Mouse (Mus musculus) liver, embryonic 14.5 days (tissue): ENCODE measurements around the gene Nme1. TPM values are rescaled to one million over a fixed set of nuclear protein-coding genes. Genes with fewer than 3 reads are reported as not detected.

Experiments
- ATAC-seq: fragments of 200-750 bp; cut with Nextera tagmentation; 2 replicates; pipeline ENCODE4 v1.8.0; 2017; ENCODE audit warnings: moderate number of reproducible peaks, mild to moderate bottlenecking, moderate library complexity; ENCODE audit not compliant: insufficient read depth
- DNase-seq, 3 experiments: peaks; one replicate each; pipeline ENCODE4 v3.0.0-alpha.2; 2012 to 2013; ENCODE audit warnings: low read depth in 3 of 3, low spot score in 3 of 3
- H3K27ac ChIP-seq: fragments of 300-500 bp; sonication (generic); 2 replicates; pipeline ENCODE4 v1.5.1; 2014; ENCODE audit warnings: moderate library complexity, mild to moderate bottlenecking, control low read depth, inconsistent platforms
- H3K27me3 ChIP-seq: fragments of 300-500 bp; sonication (generic); 2 replicates; pipeline ENCODE4 v1.6.1; 2014; ENCODE audit warnings: mild to moderate bottlenecking, low read length, moderate library complexity; ENCODE audit not compliant: control insufficient read depth, insufficient read depth
- H3K36me3 ChIP-seq: fragments of 300-500 bp; sonication (generic); replicated peaks from 2 replicates; pipeline ENCODE4 v1.6.1; 2014; ENCODE audit warnings: low read depth; ENCODE audit not compliant: control insufficient read depth, insufficient read depth
- H3K4me1 ChIP-seq, 2 experiments: fragments of 200-500 bp in 1 of 2; fragments of 300-500 bp in 1 of 2; sonication (generic) in 1 of 2; replicated peaks; 2 replicates each; pipeline ENCODE4 v1.6.1; 2012 to 2014; ENCODE audit warnings: antibody characterized with exemption in 1 of 2, inconsistent platforms in 1 of 2, low read length in 1 of 2; ENCODE audit not compliant: control insufficient read depth in 2 of 2, insufficient read depth in 2 of 2
- H3K4me2 ChIP-seq: fragments of 300-500 bp; sonication (generic); 2 replicates; pipeline ENCODE4 v1.6.1; 2014; ENCODE audit warnings: low read depth, mild to moderate bottlenecking, control low read depth, moderate library complexity
- H3K4me3 ChIP-seq, 2 experiments: fragments of 200-500 bp in 1 of 2; fragments of 300-500 bp in 1 of 2; sonication (generic) in 1 of 2; 2 replicates each; pipeline ENCODE4 v1.5.1; 2012 to 2014; ENCODE audit warnings: low read depth in 2 of 2, low read length in 2 of 2, mild to moderate bottlenecking in 2 of 2, control low read depth in 1 of 2, inconsistent platforms in 1 of 2, moderate library complexity in 1 of 2; ENCODE audit not compliant: insufficient read depth in 1 of 2
- H3K9ac ChIP-seq: fragments of 300-500 bp; sonication (generic); replicated peaks from 2 replicates; pipeline ENCODE4 v1.6.1; 2014; ENCODE audit warnings: mild to moderate bottlenecking, control low read depth, moderate library complexity
- H3K9me3 ChIP-seq: fragments of 300-500 bp; sonication (generic); 2 replicates; pipeline ENCODE4 v1.6.1; 2016; ENCODE audit warnings: low read length, mixed read lengths; ENCODE audit not compliant: control insufficient read depth
- CTCF ChIP-seq: IDR thresholded peaks from 2 replicates; pipeline ENCODE4 v1.5.1; 2016; ENCODE audit warnings: antibody characterized with exemption, low read depth, control low read depth
- EP300 ChIP-seq: IDR thresholded peaks from 2 replicates; pipeline ENCODE4 v1.6.1; 2016; ENCODE audit warnings: antibody characterized with exemption, low read depth
- WGBS: fragments of 180-500 bp; shearing (Covaris S2); extraction: QIAGEN DNeasy Blood & Tissue Kit; methylation state at CpG from one replicate; pipeline ENCODE4 v1.1.7; 2014; ENCODE audit not compliant: insufficient replicate concordance; 5-methylcytosine and 5-hydroxymethylcytosine counted together
- polyA plus RNA-seq, 2 experiments: library from polyadenylated mRNA; depleted of rRNA in 1 of 2; stranded (reverse) in 1 of 2; unstranded in 1 of 2; fragments of >200 nt; fragmentation: Nextera tagmentation in 1 of 2; extraction: Ambion mirVana in 1 of 2; gene quantifications; 2 replicates each; pipeline versions ENCODE4 v1.2.1 to v1.2.3; 2012 to 2014

Gene Nme1
- polyA plus RNA-seq, 2 experiments = 113 to 201 TPM

DNA sequence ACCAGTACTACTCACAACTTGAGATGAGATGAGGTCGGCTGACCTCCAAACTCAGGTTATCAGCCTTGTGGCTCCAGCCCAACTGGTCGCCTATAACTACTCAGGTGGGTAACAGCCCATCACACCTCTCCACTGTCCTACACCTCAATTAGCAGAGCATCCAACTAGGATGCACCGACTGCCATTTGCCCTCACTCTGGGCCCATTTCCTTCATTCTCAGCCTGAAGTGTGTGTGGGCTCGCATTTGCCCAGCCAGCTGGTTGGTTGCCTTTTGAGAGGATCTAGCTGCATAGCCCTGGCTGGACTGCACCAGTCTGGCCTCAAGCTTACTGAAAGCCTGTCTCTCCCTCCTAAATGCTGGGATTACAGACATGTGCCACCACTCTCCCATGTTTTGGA, 10.6 kb downstream of the Nme1 start:
- H3K36me3 ChIP-seq = peaks cover 9% of the 10 kb centered on the region
- H3K4me3 ChIP-seq = no peak overlapping the region
- 75% methylated on average over 4 of the region's 4 CpGs for WGBS
- H3K9ac ChIP-seq = no peak overlapping the region
- no peaks in the 10 kb centered on the region for H3K9me3 ChIP-seq
- no peak for TF ChIP-seq CTCF
- TF ChIP-seq EP300 = no peak
- no peaks in the 10 kb centered on the region for H3K27me3 ChIP-seq
- ATAC-seq = no peak
- peaks cover 0 to 8% of the 10 kb centered on the region in 2 experiments; a peak in 2 of 4 replicates for H3K4me1 ChIP-seq
- H3K27ac ChIP-seq = no peak overlapping the region
- no peak for DNase-seq
- H3K4me2 ChIP-seq = no peak overlapping the region

DNA sequence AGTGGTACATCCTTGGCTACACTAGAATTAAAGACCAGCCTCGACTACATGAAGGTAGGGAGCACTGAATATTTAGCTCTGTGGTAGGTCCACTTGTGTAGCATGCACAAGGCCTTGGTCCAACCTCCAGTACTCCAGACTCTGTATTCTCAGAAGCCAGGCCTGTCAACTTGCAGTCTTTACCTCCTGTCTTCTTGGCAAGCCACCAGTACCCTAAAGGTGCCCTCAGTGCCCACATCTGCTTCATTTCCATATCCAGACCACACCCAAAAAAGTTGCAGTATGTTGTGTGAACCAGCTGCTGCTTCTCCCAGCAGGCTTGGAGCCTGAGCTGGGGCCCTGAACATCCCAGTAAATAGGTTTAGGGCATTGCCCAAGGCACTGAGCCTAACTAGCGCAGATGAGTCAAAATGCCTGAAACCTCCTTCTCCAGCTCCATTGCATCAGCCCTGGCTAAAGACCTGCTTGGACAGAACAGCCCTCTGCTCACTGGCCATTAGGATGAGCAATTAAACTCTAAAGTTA, 11.2 kb downstream of the Nme1 start:
- ATAC-seq = no peak
- no peaks in the 10 kb centered on the region for H3K9me3 ChIP-seq
- H3K27me3 ChIP-seq = no peaks in the 10 kb centered on the region
- H3K9ac ChIP-seq = no peak overlapping the region
- no peak overlapping the region for H3K4me2 ChIP-seq
- peaks cover 8% of the 10 kb centered on the region for H3K36me3 ChIP-seq
- H3K4me1 ChIP-seq = peaks cover 0 to 8% of the 10 kb centered on the region in 2 experiments; a peak in 2 of 4 replicates
- H3K4me3 ChIP-seq = no peak overlapping the region
- H3K27ac ChIP-seq = no peak overlapping the region
- DNase-seq = no peak
- 73% methylated on average over 2 of the region's 2 CpGs for WGBS
- no peak for TF ChIP-seq CTCF
- no peak for TF ChIP-seq EP300

DNA sequence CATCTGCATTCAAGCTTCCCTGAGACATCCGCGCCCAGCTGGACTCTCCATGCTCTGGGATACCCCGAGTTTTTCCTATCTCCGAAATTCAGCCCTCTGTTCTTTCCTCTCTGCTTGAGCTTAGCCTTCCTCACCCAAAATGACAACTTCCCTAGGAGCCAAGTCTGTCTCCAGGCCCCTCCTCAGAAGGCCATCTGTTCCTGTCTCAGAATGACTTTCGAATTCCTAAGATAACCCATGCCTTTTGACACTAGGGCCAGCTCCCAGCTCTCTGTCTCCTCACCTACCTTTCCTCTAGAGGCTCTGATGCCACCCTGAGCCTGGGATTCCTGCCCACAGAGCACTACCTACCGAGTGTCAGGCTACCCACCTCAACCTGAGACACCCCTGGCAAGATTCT, 12.2 kb downstream of the Nme1 start, which contains the start of gene Nme2:
Nme2 (minus strand) TSS at position 101 of the 400 bp plus-strand sequence.
- DNase-seq (no peak), ATAC-seq (peak; percentile 3; the same call in 1 of the 2 replicates)
- Histone ChIP-seq H3K4me3 (peak within 1 kb of the TSS; percentile 61 to 66), H3K9ac (peak within 1 kb of the TSS; percentile 58), H3K27me3 (no peaks in the 10 kb centered on the region), H3K9me3 (no peaks in the 10 kb centered on the region), H3K27ac (no peak within 1 kb of the TSS), H3K4me1 (peaks cover 0 to 8% of the 10 kb centered on the region in 2 experiments; a peak in 2 of 4 replicates), H3K36me3 (peaks cover 8% of the 10 kb centered on the region), H3K4me2 (peak within 1 kb of the TSS; percentile 86)
- WGBS = under 1% methylated on average over 6 of the region's 6 CpGs
- no peak for TF ChIP-seq CTCF
- no peak for TF ChIP-seq EP300

DNA sequence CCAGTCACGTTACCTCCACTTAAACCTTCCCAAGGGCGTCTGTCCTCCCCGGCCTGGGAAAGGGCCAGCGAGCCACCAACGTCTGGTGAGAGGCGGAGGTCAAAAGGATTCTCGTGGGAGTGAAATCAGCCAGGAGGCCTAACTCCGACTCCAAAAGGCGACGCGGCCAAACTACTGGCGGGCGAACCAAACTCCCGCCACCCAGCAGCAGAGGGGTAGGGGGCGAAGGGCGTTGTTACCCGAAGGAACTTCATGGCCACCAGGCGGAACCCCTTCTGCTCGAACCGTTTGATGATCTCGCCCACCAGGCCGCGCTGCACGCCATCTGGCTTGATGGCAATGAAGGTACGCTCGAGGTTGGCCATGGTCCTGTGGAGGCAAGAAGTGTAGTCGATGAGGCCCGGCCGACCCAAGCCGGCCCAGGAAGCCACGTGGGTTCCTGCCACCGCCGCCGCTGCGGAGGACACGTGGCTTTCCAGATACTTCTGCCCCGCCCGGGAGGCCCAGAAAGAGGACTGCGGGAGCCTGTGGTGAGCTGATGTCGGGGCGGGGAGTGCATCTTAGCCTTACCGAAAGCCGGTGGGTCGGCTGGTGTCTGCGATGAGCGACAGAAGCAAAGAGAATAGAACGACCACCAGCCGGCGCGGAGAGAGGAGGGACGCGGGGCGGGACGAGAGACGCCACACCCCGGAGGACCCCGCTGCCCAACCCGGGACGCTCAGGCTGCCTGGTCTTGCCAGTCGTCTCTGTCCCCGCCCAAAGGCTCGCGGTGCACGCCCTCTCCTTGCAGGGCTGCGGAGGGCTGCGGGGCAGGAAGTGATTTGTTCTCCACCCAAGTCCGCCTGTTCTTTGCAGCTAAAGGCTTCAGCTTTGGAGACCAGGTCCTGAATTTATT, 12.8 kb downstream of the Nme1 start:
- Histone ChIP-seq H3K4me2 (peak overlapping the region; percentile 86), H3K27me3 (no peaks in the 10 kb centered on the region), H3K4me1 (peaks cover 0 to 8% of the 10 kb centered on the region in 2 experiments; a peak in 2 of 4 replicates), H3K36me3 (peaks cover 11% of the 10 kb centered on the region), H3K27ac (no peak overlapping the region), H3K9ac (peak overlapping the region; percentile 58), H3K9me3 (no peaks in the 10 kb centered on the region), H3K4me3 (peak overlapping the region; percentile 61 to 66)
- DNase-seq (peak; percentile 69 to 74 (median 71)), ATAC-seq (peak; percentile 90)
- no peak for TF ChIP-seq EP300
- TF ChIP-seq CTCF = peak; percentile 51
- under 1% methylated on average over 67 of the region's 67 CpGs for WGBS

DNA sequence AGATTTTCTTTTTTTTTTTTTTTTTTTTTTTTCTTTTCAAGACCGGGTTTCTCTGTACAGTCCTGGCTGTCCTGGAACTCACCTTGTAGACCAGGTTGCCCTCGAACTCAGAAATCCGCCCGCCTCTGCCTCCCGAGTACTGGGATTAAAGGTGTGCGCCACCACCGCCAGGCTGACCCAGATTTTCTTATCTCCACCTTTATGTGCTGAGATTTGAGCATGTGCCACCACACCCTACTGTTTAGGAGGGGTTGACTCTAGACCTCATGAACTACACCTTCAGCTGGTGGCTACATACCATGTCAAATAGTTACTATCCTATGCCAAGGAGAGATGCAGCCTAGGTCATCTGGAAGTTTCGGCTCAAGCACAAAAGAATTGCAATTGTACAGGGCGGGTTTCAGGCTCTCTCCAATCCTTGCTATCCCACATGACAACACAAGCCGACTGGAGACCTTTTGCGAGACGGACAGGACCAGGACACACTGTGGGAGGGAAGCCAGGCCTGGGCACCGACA, 13.5 kb downstream of the Nme1 start:
- peaks cover 0 to 8% of the 10 kb centered on the region in 2 experiments; a peak in 2 of 4 replicates for H3K4me1 ChIP-seq
- no peaks in the 10 kb centered on the region for H3K27me3 ChIP-seq
- DNase-seq = no peak
- H3K36me3 ChIP-seq = peaks cover 11% of the 10 kb centered on the region
- WGBS = 19% methylated on average over 13 of the region's 13 CpGs
- no peak for ATAC-seq
- peak overlapping the region; percentile 61 to 66 for H3K4me3 ChIP-seq
- H3K4me2 ChIP-seq = peak overlapping the region; percentile 86
- no peak for TF ChIP-seq CTCF
- no peak for TF ChIP-seq EP300
- no peaks in the 10 kb centered on the region for H3K9me3 ChIP-seq
- H3K27ac ChIP-seq = no peak overlapping the region
- H3K9ac ChIP-seq = peak overlapping the region; percentile 58; the same call in 1 of the 2 replicates
